Mouse (Mus musculus) lung, embryonic 14.5 days (tissue): ENCODE results near the gene Pcsk6. TPM values are rescaled to one million over a fixed set of nuclear protein-coding genes. Genes with fewer than 3 reads are reported as not detected.

ENCODE experiments used
- ATAC-seq: fragments of 200-750 bp; cut with Nextera tagmentation; 2 replicates; pipeline ENCODE4 v1.8.0; 2017; ENCODE audit warnings: mild to moderate bottlenecking, moderate TSS enrichment, moderate library complexity; ENCODE audit not compliant: insufficient read depth
- DNase-seq: peaks from one replicate; pipeline ENCODE4 v3.0.0-alpha.2; 2015
- H3K27ac ChIP-seq: fragments of 300-500 bp; sonication (generic); 2 replicates; pipeline ENCODE4 v1.5.1; 2014; ENCODE audit warnings: low read depth, mild to moderate bottlenecking, moderate library complexity
- H3K27me3 ChIP-seq: fragments of 300-500 bp; sonication (generic); 2 replicates; pipeline ENCODE4 v1.6.1; 2014; ENCODE audit warnings: low read length, control low read depth; ENCODE audit not compliant: insufficient read depth
- H3K36me3 ChIP-seq: fragments of 300-500 bp; sonication (generic); 2 replicates; pipeline ENCODE4 v1.6.1; 2014; ENCODE audit warnings: control low read depth; ENCODE audit not compliant: insufficient read depth
- H3K4me1 ChIP-seq: fragments of 300-500 bp; sonication (generic); 2 replicates; pipeline ENCODE4 v1.6.1; 2014; ENCODE audit warnings: antibody characterized with exemption, control low read depth; ENCODE audit not compliant: insufficient read depth
- H3K4me2 ChIP-seq: fragments of 300-500 bp; sonication (generic); 2 replicates; pipeline ENCODE4 v1.6.1; 2014; ENCODE audit warnings: mild to moderate bottlenecking
- H3K4me3 ChIP-seq: fragments of 300-500 bp; sonication (generic); 2 replicates; pipeline ENCODE4 v1.5.1; 2014; ENCODE audit warnings: low read depth, low read length
- H3K9ac ChIP-seq: fragments of 300-500 bp; sonication (generic); 2 replicates; pipeline ENCODE4 v1.6.1; 2014
- H3K9me3 ChIP-seq: fragments of 300-500 bp; sonication (generic); 2 replicates; pipeline ENCODE4 v1.6.1; 2016; ENCODE audit warnings: low read depth, low read length, control low read depth
- CTCF ChIP-seq: IDR thresholded peaks from 2 replicates; pipeline ENCODE4 v1.5.1; 2016; ENCODE audit warnings: antibody characterized with exemption, low read depth
- WGBS: fragments of 180-500 bp; shearing (Covaris S2); extraction: QIAGEN DNeasy Blood & Tissue Kit; methylation state at CpG from one replicate; pipeline ENCODE4 v1.1.7; 2014; 5-methylcytosine and 5-hydroxymethylcytosine counted together
- polyA plus RNA-seq: library from polyadenylated mRNA; unstranded; fragments of >200 nt; fragmentation: Nextera tagmentation; extraction: Ambion mirVana; gene quantifications from 2 replicates; pipeline ENCODE4 v1.2.1, GENCODE M21; 2014

Gene Pcsk6
- polyA plus RNA-seq, 1 experiment from 2014 or later: 9.2 TPM

GRCm38 (mm10) chr7:66076411-66076810 lies 214.9 kb downstream of the Pcsk6 start:
- DNase-seq: peak; percentile 76
- Histone ChIP-seq H3K9ac (no peak overlapping the region), H3K27ac (no peak overlapping the region), H3K4me3 (no peak overlapping the region), H3K27me3 (no peaks in the 10 kb centered on the region), H3K36me3 (peaks cover 62% of the 10 kb centered on the region), H3K9me3 (no peaks in the 10 kb centered on the region), H3K4me1 (peaks cover 8% of the 10 kb centered on the region; the same call in 1 of the 2 replicates), H3K4me2 (no peak overlapping the region)
- 79% methylated on average over 2 of the region's 2 CpGs for WGBS
- TF ChIP-seq CTCF: no peak
- ATAC-seq: no peak

GRCm38 (mm10) chr7:66079364-66080230 lies 218.1 kb downstream of the Pcsk6 start, which contains the start of gene Selenos:
TSS of gene Selenos (plus strand) at chr7:66079649.
- no peak for TF ChIP-seq CTCF
- Histone ChIP-seq H3K27ac (peak within 1 kb of the TSS; percentile 91), H3K4me2 (peak within 1 kb of the TSS; percentile 80)

GRCm38 (mm10) chr7:66080231-66080613 lies 218.7 kb downstream of the Pcsk6 start:
- Histone ChIP-seq H3K4me1 (peaks cover 8% of the 10 kb centered on the region; the same call in 1 of the 2 replicates), H3K36me3 (peaks cover 63% of the 10 kb centered on the region), H3K9ac (peak overlapping the region; percentile 80), H3K4me3 (peak overlapping the region; percentile 78), H3K9me3 (no peaks in the 10 kb centered on the region), H3K27me3 (no peaks in the 10 kb centered on the region), H3K27ac (peak overlapping the region; percentile 91), H3K4me2 (peak overlapping the region; percentile 80)
- WGBS: 31% methylated on average over 5 of the region's 5 CpGs
- DNase-seq (peak; percentile 37), ATAC-seq (no peak)
- 0 out of 2 replicates have a peak, but pooled peaks have one; percentile 21 for TF ChIP-seq CTCF

More at GRCm38 (mm10) chr7:66079364-66080230, 218.1 kb downstream of the Pcsk6 start, which contains the start of gene Selenos:
- H3K4me3 ChIP-seq: peak within 1 kb of the TSS; percentile 78
- no peaks in the 10 kb centered on the region for H3K9me3 ChIP-seq
- peak; percentile 100 for ATAC-seq
- H3K9ac ChIP-seq: peak within 1 kb of the TSS; percentile 80
- H3K27me3 ChIP-seq: no peaks in the 10 kb centered on the region
- peaks cover 8% of the 10 kb centered on the region; the same call in 1 of the 2 replicates for H3K4me1 ChIP-seq
- under 1% methylated on average over 65 of the region's 65 CpGs for WGBS
- DNase-seq: peak; percentile 98
- H3K36me3 ChIP-seq: peaks cover 63% of the 10 kb centered on the region

DNA sequence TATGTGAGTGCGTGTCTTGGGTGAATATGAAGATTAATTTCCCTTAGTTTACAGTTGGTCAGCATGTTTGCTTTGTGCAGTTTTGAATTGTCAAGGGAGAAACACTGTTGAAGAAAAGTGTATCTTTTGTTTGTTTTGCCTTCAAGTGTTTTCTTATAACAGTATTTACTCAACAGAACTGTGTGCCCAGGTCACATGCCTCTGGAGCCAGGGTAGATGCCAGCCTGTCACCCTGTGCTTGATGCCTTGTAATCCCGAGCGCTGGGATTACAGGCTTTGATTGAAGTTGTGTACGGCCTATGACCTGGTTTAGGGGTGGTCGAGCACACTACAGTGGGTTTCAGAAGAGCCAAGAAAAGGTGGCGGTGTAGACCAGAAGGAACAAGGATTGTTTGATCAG lies 222.2 kb downstream of the Pcsk6 start:
- no peaks in the 10 kb centered on the region for H3K9me3 ChIP-seq
- no peak overlapping the region for H3K4me3 ChIP-seq
- no peak overlapping the region for H3K4me2 ChIP-seq
- peaks cover 75% of the 10 kb centered on the region for H3K36me3 ChIP-seq
- ATAC-seq (no peak), DNase-seq (no peak)
- 83% methylated on average over 6 of the region's 6 CpGs for WGBS
- H3K4me1 ChIP-seq: peaks cover 8% of the 10 kb centered on the region; the same call in 1 of the 2 replicates
- H3K27ac ChIP-seq: no peak overlapping the region
- H3K9ac ChIP-seq: no peak overlapping the region
- H3K27me3 ChIP-seq: no peaks in the 10 kb centered on the region
- TF ChIP-seq CTCF: no peak

DNA sequence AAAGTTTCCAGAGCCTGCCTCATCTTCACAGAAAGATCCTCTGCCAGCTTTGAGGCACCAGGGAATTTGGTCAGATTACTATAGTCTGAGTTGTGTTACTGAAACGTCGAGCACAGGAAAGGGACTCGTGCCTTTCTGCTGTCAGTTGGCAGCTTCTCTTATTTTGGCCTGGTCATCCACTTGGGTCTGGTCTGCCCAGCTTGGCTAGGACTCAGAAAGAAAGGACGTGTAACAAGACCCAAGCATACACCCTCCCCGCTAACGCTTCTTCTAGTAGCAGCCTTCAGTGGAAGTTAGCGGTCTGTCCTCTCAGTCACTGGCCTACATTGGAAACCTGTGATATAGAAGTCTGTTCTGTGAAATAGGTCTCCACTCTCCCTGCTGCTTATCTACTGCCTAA lies 223.0 kb downstream of the Pcsk6 start:
- Histone ChIP-seq H3K27ac (no peak overlapping the region), H3K36me3 (peaks cover 83% of the 10 kb centered on the region), H3K4me3 (no peak overlapping the region), H3K4me2 (no peak overlapping the region), H3K9me3 (no peaks in the 10 kb centered on the region), H3K9ac (no peak overlapping the region), H3K4me1 (peaks cover 8% of the 10 kb centered on the region; the same call in 1 of the 2 replicates), H3K27me3 (no peaks in the 10 kb centered on the region)
- no peak for ATAC-seq
- TF ChIP-seq CTCF: no peak
- peak; percentile 4 for DNase-seq
- 80% methylated on average over 7 of the region's 7 CpGs for WGBS

GRCm38 (mm10) chr7:66087652-66088051 lies 226.1 kb downstream of the Pcsk6 start:
- 90% methylated on average over 4 of the region's 4 CpGs for WGBS
- no peak for ATAC-seq
- Histone ChIP-seq H3K4me1 (no peaks in the 10 kb centered on the region), H3K4me3 (no peak overlapping the region), H3K9me3 (no peaks in the 10 kb centered on the region), H3K4me2 (no peak overlapping the region), H3K27me3 (no peaks in the 10 kb centered on the region), H3K36me3 (peaks cover 99% of the 10 kb centered on the region), H3K27ac (no peak overlapping the region), H3K9ac (no peak overlapping the region)
- DNase-seq: no peak
- no peak for TF ChIP-seq CTCF

GRCm38 (mm10) chr7:66088077-66088476 lies 226.5 kb downstream of the Pcsk6 start:
- no peak for DNase-seq
- Histone ChIP-seq H3K9me3 (no peaks in the 10 kb centered on the region), H3K4me2 (no peak overlapping the region), H3K27ac (no peak overlapping the region), H3K27me3 (no peaks in the 10 kb centered on the region), H3K36me3 (peaks cover 96% of the 10 kb centered on the region), H3K4me3 (no peak overlapping the region), H3K9ac (no peak overlapping the region), H3K4me1 (no peaks in the 10 kb centered on the region)
- 88% methylated on average over 2 of the region's 2 CpGs for WGBS
- no peak for TF ChIP-seq CTCF
- ATAC-seq: no peak
